Mouse (Mus musculus): ENCODE results near the gene Slc38a4.

GRCm38 (mm10) chr15:97009271-97009670 lies 46.5 kb downstream of the Slc38a4 start:
- TF ChIP-seq FLI1 (IDR thresholded peaks at IDR 0.05; ENCODE audit: low read length) (no peak), GATA1 (IDR thresholded peaks at IDR 0.05; ENCODE audit: borderline replicate concordance, low read length) (no peak)
